Mouse (Mus musculus): ENCODE results near the gene BC030499.

- TF ChIP-seq TAL1 (conservative IDR thresholded peaks at IDR 0.05; ENCODE audit: low read depth, low read length) (no peak), CTCF (IDR thresholded peaks at IDR 0.05; ENCODE audit: low read depth, low read length) (no peak), POLR2AphosphoS5 (IDR thresholded peaks at IDR 0.05; ENCODE audit: insufficient replicate concordance, low read depth, low read length) (no peak), GATA1 (IDR thresholded peaks at IDR 0.05; ENCODE audit: borderline replicate concordance, low read length) (no peak), GATA2 (IDR thresholded peaks at IDR 0.05; ENCODE audit: borderline replicate concordance, low read depth, low read length) (no peak)
Observed at GRCm38 (mm10) chr11:78305272-78305671, 14.6 kb downstream of the BC030499 start.
